Mouse (Mus musculus) right cerebral cortex, postnatal 14 days (tissue): ENCODE measurements around the gene Rom1.
A peak's percentile ranks its signal among the peaks of the same experiment; 100 is the strongest.
"Not testable (repeated sequence)": the region's sequence is repeated elsewhere in the genome, so short reads cannot be mapped to it uniquely, and the experiment has no call there.

Experiments used
- DNase-seq: peaks from one replicate; pipeline ENCODE4 v3.0.0; 2022

Gene Rom1

DNA sequence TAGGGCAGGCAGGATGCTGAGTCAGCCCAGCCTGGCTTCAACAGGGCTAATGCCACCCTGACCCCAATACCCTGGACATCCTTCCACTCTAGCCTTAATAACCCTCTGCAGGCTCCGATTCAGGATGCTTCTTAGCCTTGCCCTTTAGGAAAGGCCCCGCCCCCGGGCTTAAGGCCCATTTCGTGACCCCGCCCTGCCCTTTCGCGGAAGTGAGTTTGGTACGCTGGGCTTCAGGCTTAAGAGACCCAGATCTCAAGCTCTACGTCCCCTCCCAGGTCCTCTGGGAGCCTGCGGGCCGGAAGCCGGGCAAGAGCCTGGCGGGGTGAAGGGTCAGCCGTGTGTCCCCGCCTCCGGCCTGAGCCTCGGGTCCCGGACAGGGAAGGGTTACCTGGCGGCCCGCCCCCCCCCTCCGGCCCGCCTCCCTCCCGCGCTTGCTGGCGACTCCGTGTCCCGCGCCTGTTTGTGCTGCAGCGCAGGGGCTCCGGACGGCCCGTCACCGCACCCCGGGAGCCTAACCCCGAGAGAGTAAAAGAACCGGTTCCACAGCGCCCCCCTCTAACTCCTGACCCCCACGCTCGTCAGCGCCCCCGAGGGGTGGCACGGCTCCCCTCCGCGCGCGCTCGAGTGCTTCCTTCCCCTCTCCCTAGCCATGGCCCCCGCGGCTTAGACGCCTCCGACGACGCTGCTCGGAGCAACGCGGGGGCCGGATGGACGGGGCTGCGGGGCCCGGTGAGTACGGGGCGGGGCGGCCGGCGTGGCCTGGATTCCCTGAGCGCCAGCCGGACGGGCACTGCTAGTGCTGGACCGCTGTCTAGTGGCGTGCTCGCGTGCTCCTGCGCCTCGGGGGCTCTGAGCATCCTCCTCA is at the start of gene Rom1, which contains the start of gene Eml3:
Gene Rom1 (minus strand): TSS at position 133 of the 865 bp plus-strand sequence.
Gene Eml3 (plus strand): TSS at position 329 of the 865 bp plus-strand sequence.
- DNase-seq: peak; percentile 48

DNA sequence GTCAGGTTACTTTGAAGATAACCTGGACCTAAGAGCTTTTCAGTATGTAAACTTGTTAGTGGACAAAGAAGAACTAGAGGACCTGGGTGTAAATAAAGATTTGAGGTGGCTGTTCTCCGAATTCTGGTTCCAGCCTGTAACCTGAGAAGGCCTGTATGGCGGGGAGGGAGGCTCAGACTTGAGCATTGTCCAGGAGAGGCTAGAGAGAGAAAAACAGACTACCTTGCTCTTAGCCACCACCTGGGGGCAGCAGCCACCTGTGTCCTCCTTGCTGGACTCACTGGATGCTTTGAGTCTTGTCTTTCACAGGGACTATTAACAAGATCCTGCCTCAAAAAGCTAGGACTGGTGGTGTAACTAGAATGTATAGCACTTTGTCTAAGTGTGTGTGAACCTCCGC is 47.4 kb upstream of the Rom1 start:
- no peak for DNase-seq

DNA sequence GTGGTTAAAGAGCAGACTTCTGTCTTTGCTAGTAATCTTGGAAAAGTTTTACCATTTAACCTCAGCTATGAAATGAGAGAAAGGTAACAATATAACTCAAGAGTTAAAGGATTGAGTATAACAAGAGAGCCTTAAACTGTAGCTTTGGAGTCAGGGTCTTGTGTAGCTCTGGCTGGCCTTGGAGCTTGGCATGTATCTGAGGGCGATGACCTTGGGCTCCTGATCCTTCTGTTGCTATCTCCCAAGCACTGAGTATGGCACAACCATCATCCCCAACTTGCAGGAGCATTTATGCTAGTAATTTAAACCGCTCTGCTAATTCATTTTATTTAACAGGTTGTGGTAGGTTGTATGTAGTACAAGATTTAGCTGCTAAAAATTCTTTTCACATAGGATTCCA is 46.3 kb upstream of the Rom1 start:
- no peak for DNase-seq

DNA sequence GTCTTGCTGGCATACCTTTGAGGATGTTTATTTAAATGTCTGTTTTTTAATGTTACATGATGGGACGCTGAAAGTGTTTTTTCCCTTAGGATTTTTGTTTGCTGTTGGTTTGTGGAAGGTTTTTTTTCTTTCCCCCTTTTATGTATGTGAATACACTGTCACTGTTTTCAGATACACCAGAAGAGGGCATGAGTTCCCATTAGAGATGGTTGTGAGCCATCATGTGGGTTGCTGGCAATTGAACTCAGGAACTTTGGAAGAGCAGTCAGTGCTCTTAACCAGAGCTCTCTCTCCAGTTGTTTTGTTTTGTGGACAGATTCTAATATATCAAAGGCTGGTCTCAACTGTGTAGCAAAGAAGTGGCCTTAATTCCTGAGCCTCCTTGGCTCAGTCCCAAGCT is 45.5 kb upstream of the Rom1 start:
- no peak for DNase-seq

DNA sequence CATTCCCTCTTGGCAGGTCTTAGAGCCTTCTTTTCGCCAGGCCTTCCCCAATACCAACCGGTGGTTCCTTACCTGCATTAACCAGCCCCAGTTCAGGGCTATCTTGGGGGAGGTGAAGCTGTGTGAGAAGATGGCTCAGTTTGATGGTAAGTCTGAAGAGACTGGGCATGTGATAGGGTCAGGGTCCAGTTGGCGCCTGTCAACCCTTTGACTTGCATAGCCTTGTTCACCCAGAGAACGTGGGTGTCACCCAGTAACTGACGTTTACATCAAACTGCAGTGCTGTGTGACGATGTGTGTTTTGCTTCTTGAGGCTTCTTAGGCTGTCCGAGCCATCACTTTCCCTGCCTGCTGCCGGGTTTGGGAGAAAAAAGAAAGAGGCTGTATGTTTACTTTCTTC is 43.3 kb upstream of the Rom1 start:
- DNase-seq: not testable (repeated sequence)

DNA sequence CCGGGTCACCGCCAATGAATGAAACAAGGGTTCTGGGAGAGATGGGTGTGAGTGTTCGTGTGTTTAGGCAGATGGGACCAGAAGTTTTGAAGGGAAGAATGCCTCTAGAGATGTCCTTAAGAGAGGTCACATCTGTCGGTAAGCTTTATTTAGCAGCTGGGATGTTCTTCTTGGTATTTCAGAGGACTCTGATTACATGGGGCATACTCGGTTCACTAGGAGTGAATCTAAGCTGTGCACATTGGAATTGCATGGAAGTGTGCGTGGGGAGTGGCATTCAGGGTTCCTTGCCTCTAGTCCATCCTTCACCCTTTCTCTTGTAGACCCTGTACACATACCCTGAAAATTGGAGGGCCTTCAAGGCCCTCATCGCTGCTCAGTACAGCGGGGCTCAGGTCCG is 38.7 kb upstream of the Rom1 start:
- DNase-seq: no peak

DNA sequence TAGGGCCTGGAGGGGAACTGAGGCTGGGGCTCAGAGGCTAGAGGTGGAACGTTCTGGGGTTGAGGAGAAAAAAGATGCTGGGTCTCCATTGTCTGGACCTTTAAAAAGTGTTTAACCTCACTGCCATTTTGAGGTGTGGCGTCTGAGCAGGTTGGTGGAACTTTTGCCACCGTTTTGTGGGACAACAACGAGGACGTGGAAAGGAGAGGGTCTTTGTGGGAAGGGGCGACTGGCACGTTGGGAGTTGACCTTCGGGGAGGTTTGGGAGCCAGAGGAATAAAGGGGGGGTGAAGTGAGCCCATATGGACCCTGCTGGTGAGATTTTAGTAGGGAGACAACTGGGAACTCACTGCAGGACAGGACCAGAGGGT is 38.2 kb upstream of the Rom1 start:
- DNase-seq: no peak

DNA sequence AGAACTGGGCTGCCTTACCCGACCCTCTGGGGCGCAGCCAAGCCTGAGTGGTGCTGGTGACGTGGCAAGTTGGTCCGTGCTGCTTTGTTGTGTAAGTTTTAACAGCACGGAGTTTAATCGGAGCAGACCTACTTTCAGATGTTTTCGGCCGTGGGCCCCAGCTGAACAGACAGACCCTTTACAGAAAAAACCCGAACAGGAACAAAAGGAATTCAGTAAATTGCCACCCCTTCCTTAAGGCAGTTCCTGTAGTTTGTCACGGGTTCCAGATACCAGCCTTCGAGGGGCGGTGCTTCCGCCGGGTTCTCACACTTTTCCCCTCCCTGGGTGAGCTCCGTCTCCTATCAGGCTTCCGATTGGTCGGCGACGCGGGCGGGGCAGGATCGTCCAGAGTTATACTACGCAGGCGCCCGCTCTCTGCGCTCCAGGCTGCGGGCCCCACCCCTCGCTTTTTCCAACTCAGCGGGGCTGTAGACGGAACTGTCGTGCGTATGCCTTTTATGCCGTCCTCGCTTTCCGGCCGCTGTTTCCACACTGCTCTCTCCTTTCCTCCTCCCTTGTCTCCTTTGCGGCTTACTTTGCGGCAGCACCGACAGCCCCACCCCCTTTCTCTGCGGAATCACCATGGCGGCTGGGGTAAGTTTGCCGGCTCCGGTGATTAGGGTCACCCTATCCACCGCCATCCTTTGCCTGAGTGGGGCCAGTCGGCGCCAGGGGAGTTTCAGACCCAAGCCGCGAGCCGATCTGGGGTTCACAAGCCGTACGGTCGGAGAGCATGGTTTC is 37.6 kb upstream of the Rom1 start, which contains the start of gene Eef1g:
Gene Eef1g (plus strand): TSS at position 452 of the 783 bp plus-strand sequence.
- peak; percentile 99 for DNase-seq

DNA sequence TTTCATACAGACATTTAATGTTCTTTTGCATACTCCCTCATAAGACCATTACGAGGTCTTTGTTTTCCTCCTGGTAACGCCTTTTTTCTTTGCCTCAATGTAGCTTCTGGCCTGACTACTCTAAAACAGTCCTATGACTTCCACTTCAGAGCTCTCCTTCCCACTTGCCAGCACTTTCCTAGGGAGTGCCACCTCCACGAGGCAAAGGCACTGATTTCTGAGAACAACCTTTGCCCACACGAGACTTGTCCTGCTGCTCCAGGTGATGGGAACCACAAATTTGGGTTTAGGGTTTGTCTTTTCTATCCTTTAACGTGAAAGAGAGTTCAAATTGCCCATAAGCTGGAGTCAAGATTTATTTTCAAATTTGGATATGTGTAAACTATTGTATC is 37.0 kb upstream of the Rom1 start:
- no peak for DNase-seq

DNA sequence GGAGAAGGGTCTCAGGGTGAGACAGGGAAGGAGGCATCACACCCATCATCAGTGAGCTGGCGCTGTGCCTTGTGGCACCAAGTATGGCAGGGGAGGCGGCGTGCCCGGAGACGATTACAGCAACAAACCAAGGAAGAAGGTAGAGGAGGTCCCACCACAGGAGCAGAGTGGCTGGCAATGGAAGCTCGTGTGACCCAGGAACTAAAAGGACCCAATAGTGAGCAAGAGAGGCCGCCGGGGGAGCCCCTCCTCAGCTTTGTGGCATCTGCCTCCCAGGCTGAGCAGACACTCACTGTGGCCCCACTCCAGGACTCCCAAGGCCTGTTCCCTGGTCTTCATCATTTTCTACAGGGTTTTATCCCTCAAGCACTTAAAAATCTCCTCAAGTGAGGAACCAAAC is 36.6 kb upstream of the Rom1 start:
- DNase-seq: peak; percentile 30

DNA sequence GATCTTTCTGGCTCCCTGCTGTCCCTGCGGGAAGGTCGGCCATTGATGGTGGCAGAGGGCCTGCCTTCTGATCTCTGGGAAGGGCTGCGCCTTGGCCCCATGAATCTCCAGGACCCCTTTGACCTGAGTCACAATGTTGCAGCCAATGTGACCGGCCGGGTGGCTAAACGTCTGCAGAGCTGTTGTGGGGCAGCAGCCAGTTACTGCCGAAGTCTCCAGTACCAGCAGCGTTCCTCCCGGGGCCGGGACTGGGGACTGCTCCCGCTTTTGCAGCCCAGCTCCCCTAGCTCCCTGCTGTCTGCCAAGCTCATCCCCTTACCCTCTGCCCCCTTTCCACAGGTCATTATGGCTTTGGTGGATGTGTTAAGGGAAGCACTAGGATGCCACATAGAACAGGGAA is 35.9 kb upstream of the Rom1 start:
- DNase-seq: no peak

DNA sequence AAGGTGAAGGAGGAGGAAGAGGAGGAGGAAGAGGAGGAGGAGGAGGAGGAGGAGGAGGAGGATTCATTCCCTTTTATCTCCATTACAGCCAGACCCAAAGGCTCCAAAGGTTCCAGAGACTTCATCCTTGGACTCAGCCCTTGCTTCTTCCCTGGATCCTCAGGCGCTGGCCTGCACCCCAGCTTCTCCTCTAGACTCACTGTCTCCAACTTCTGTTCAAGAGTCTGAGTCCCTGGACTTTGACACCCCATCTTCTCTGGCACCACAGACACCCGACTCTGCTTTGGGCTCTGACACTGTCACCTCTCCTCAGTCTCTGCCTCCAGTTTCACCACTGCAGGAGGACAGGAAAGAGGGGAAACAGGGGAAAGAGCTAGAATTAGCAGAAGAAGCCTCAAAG is 33.1 kb upstream of the Rom1 start:
- no peak for DNase-seq

DNA sequence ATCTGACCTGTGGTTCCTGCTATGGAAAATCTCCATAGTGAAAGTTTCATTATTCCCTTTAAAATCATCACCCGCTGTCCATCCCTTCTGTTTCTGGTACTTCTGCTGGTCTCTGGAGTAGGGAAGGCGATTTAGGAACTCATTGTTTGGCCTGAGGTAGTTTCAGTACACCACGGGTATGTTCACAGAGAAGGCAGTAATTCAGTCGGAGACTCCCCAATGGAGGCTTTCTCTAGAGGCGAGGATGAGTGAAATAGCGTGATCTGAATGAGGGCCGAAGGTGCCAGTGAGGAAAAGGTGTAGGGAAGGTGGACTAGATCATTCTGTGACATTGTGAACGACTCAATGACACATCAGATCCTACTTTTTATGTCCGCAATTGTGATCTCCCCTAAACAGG is 25.0 kb upstream of the Rom1 start:
- no peak for DNase-seq

DNA sequence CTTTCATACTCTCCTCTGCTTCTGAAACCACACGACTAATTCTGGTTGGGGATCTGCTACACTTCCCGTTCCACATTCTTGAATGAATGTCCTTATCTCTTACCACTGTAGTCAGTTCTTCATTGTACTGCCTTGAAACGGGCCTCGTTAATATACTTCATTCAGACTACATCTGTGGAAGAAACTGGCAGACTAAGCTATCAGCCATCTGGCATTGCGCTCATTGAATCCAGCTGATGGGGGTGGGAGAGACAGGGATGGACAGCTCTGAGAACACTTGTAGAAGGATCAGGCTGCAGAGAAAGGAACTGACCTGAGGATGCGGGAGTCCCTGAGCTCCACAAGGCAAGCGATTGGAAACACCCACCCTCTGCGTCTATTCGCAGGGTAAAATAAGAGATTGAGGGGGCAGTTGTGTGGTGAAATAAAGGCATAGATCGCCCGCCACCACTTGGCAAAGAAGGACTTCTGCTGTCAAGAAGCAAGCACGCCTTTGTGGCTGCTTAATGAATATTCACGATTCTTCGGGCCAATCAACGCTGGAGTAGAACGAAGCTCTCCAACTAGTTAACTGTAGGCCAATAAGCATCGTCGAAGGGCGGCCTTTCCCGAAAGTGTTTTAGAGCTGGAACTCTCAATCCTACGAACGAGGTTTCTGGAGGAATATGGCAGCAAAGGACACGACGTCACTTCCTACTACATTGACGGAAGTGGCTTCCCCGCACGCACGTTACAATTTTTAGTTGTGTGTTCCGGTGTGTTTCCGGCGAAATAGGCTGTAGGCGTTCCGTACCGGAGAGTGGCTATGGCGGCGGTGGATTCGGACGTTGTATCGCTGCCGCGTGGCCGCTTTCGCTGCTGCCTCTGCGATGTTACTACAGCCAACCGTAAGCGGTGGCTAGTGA is 24.2 kb upstream of the Rom1 start, which contains the start of gene Tut1:
Gene Tut1 (plus strand): TSS at position 713 of the 905 bp plus-strand sequence.
- DNase-seq: peak; percentile 82

DNA sequence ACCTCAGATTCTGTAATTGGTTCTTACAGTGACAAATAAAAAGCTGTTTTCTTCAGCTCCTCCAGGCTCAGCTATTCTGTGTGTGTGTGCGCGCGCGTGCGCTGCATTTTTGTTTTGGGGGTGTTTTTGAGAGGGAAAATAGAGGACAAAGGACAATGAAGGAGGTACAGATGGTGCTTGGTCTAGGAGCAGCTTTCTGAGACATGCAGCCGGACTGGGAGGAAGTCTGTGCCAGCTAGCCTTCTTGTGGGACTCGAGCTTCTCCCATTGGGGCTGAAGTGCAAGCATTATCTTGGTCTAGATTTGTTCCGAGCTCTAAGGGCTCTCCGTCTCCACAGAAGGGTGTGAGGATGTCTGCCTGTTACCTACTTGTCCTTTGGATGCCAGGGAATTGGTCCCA is 23.1 kb upstream of the Rom1 start:
- DNase-seq: no peak

DNA sequence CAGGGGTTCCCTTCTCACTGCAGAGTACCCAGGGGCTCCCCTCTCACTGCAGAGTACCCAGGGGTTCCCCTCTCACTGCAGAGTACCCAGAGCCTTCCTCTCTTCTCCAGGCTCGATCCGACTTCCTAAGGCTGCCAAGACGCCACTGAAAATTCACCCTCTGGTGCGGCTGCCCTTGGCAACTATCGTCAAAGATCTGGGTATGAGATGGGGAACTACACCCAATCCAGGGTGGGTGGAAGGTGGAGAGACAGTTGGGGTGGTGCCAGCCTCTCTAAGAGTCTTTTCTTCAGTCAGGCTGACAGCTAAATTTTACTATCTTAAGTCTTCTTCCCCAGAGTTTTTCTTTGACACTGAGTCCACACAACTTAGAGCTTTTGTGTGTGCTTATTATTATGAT is 21.0 kb upstream of the Rom1 start:
- DNase-seq: no peak

DNA sequence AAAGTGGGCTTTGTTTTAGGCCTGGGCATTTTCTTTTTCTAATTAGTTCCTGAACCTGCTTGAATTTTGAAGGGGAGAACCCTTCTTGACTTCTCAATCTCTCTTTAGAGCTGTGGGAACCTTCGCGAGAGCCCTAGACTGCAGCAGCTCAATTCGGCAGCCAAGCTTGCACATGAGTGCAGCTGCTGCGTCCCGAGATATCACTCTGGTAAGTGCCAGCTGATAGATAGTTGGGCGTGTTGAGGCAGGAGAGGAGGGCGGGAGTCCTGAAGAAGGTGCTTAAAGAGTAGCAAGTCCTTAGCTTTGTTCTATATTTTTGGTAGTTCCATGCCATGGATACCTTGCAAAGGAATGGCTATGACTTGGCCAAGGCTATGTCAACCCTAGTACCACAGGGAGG is 17.8 kb upstream of the Rom1 start:
- DNase-seq: no peak

DNA sequence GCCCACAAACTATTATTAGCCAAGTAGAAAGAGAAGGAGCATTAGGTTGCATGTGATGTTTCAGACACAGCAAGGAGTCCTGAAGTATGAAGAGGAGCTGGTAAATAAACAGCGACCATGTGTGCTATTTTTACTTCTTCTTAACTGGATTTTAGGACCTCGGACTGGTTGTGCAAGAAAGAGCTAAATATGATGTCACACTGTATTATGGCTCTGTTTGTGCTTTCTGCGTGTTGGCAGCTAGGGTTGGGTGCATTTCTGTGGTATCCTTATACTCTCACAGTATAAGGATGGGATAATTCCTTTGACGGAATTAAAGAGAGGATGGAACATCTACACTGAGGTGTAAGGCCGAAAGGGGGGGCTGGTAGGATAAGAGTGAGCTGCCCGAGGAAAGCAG is 16.1 kb upstream of the Rom1 start:
- no peak for DNase-seq

DNA sequence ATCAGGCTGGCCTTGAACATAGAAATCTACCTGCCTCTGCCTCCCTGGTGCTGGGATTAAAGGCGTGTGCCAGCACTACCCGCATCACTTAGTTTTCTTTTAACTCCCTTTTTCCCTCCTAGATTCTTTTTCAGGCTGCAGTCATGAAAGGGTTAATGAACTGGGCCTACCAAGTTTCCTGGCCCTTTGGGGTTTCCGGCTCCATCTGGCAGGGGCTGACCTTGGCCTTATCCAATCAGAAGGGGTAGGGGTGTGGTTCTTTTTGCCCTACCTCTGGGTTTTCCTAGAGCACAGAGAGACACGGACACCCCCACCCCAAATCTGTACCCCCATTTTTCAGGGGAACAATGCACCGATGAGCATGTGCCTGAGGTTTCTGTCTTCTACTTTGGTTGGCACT is 15.6 kb upstream of the Rom1 start:
- DNase-seq: peak; percentile 62

DNA sequence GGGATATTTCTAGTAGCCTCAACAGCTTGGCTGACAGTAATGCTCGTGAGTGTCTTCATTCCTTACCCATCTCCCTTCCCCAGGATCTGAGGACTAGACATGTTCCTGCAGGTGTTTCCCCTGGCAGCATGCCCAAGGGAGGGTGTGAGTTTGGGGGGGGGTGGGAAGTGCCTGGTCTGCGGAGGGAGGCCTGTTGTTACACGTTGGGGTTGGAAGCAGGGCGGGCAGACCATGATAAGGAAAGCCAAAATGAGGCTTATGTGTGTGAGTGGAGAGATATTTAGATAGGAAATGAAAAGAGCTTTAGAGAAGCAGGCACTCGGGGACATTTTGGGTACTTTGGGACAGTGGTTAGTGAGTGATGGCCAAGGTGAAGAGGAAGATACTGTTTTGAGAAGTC is 14.9 kb upstream of the Rom1 start:
- DNase-seq: no peak

DNA sequence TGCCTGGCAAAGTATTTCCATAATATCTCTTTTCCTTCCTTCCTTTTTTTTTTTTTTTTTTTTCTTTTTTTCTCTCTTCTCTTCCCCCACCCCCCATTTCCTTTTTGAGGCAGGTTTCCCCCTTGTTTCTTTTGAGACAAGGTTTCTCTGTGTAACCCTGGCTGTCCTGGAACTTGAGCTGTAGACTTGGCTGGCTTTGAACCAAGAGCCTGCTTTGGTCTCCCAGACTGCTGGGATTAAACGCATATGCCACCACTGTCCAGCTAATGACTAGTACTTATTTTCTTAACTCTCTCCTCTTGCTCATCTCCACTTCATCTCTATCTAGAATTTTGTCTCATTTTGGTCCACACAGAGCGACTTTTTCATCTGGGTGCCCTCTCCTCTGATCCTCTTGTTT is 13.9 kb upstream of the Rom1 start:
- DNase-seq: no peak

DNA sequence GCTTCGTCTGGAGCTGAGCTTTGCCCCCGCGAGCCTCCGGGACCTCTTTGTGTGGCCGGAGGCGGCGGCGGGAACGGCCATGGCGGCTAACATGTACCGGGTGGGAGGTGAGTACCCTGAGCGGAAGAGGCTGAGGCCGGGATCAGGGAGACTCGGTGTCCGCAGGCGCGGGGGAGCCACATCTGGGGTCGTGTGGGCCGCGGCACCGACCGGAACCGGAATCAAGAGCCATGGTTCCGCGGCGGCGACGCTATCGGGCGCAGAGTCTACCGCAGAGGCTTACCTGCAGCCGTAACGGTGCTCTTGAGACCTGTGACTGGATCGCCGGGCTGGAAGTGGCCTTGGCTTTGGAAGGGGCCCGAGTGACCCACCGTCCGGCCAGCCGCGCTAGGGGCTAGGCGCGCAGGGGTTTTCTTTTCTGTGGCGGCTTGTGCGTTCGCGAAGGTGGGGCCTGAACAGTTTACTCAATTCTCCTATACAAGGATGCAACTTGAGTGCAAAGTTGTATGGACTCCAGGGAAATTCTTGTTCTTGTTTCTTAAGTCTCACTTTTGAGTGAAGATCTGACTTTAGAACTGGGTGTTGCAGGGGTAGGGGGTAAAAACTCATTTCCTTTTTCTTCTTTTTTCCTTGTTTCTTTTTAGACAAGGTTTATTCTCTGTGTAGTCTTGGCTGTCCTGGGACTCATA is 13.3 kb upstream of the Rom1 start:
- no peak for DNase-seq
